Mouse (Mus musculus) lung, embryonic 16.5 days (tissue): ENCODE results near the gene Gsta3. TPM values are rescaled to one million over a fixed set of nuclear protein-coding genes. Genes with fewer than 3 reads are reported as not detected.
"Not testable (repeated sequence)": the region's sequence is repeated elsewhere in the genome, so short reads cannot be mapped to it uniquely, and the experiment has no call there.

Experiments
- ATAC-seq: fragments of 200-750 bp; cut with Nextera tagmentation; 2 replicates; pipeline ENCODE4 v1.8.0; 2017; ENCODE audit warnings: low read depth, mild to moderate bottlenecking, moderate library complexity
- H3K27ac ChIP-seq: fragments of 300-500 bp; sonication (generic); 2 replicates; pipeline ENCODE4 v1.5.1; 2014; ENCODE audit warnings: mild to moderate bottlenecking, control low read depth, low read length
- H3K27me3 ChIP-seq: fragments of 300-500 bp; sonication (generic); 2 replicates; pipeline ENCODE4 v1.6.1; 2014; ENCODE audit warnings: low read depth, low read length, mixed read lengths; ENCODE audit not compliant: control insufficient read depth, insufficient read depth
- H3K36me3 ChIP-seq: fragments of 300-500 bp; sonication (generic); 2 replicates; pipeline ENCODE4 v1.6.1; 2014; ENCODE audit warnings: low read length; ENCODE audit not compliant: control insufficient read depth, insufficient read depth
- H3K4me1 ChIP-seq: fragments of 300-500 bp; sonication (generic); replicated peaks from 2 replicates; pipeline ENCODE4 v1.6.1; 2014; ENCODE audit warnings: low read length, mixed read lengths; ENCODE audit not compliant: control insufficient read depth, insufficient read depth
- H3K4me2 ChIP-seq: fragments of 300-500 bp; sonication (generic); 2 replicates; pipeline ENCODE4 v1.6.1; 2014; ENCODE audit warnings: low read depth, low read length, control low read depth
- H3K4me3 ChIP-seq: fragments of 300-500 bp; sonication (generic); 2 replicates; pipeline ENCODE4 v1.5.1; 2014; ENCODE audit warnings: mild to moderate bottlenecking, low read length, control low read depth
- H3K9ac ChIP-seq: fragments of 300-500 bp; sonication (generic); 2 replicates; pipeline ENCODE4 v1.6.1; 2014; ENCODE audit warnings: low read length, control low read depth
- H3K9me3 ChIP-seq: fragments of 300-500 bp; sonication (generic); 2 replicates; pipeline ENCODE4 v1.6.1; 2016; ENCODE audit warnings: low read length; ENCODE audit not compliant: control insufficient read depth
- WGBS: fragments of 180-500 bp; shearing (Covaris S2); extraction: QIAGEN DNeasy Blood & Tissue Kit; methylation state at CpG from one replicate; pipeline ENCODE4 v1.1.7; 2014; 5-methylcytosine and 5-hydroxymethylcytosine counted together
- polyA plus RNA-seq: library from polyadenylated mRNA; unstranded; fragments of >200 nt; fragmentation: Nextera tagmentation; extraction: Ambion mirVana; gene quantifications from 2 replicates; pipeline ENCODE4 v1.2.1, GENCODE M21; 2015

Gene Gsta3
- polyA plus RNA-seq, 1 experiment from 2014 or later, result 2.5 TPM

- Histone ChIP-seq H3K4me3 (no peak overlapping the region), H3K27ac (no peak overlapping the region), H3K9me3 (no peaks in the 10 kb centered on the region), H3K9ac (no peak overlapping the region), H3K4me2 (no peak overlapping the region), H3K4me1 (no peaks in the 10 kb centered on the region; the same call in 1 of the 2 replicates), H3K36me3 (no peaks in the 10 kb centered on the region), H3K27me3 (no peaks in the 10 kb centered on the region)
- WGBS, result 39% methylated on average over 10 of the region's 10 CpGs
- ATAC-seq, result peak; percentile 26; the same call in 1 of the 2 replicates
Measured at GRCm38 (mm10) chr1:21252566-21253302, 12.3 kb downstream of the Gsta3 start.

- H3K4me1 ChIP-seq, result no peaks in the 10 kb centered on the region; the same call in 1 of the 2 replicates
- no peaks in the 10 kb centered on the region for H3K27me3 ChIP-seq
- H3K4me2 ChIP-seq, result no peak overlapping the region
- H3K36me3 ChIP-seq, result no peaks in the 10 kb centered on the region
- H3K9ac ChIP-seq, result no peak overlapping the region
- no peak overlapping the region for H3K4me3 ChIP-seq
- ATAC-seq, result no peak
- no peak overlapping the region for H3K27ac ChIP-seq
- whole genome bisulfite sequencing, result 59% methylated on average over 1 of the region's 1 CpGs
- no peaks in the 10 kb centered on the region for H3K9me3 ChIP-seq
Measured at GRCm38 (mm10) chr1:21253303-21253650, 12.9 kb downstream of the Gsta3 start.

GRCm38 (mm10) chr1:21253856-21254255 is 13.5 kb downstream of the Gsta3 start:
- ATAC-seq, result no peak
- no peaks in the 10 kb centered on the region for H3K27me3 ChIP-seq
- no peak overlapping the region for H3K9ac ChIP-seq
- H3K4me3 ChIP-seq, result no peak overlapping the region
- no peak overlapping the region for H3K27ac ChIP-seq
- WGBS, result 63% methylated on average over 4 of the region's 4 CpGs
- no peaks in the 10 kb centered on the region for H3K36me3 ChIP-seq
- H3K4me1 ChIP-seq, result no peaks in the 10 kb centered on the region; the same call in 1 of the 2 replicates
- H3K4me2 ChIP-seq, result no peak overlapping the region
- no peaks in the 10 kb centered on the region for H3K9me3 ChIP-seq

- Histone ChIP-seq H3K27ac (no peak overlapping the region), H3K4me3 (no peak overlapping the region), H3K9ac (no peak overlapping the region), H3K36me3 (no peaks in the 10 kb centered on the region), H3K4me1 (no peaks in the 10 kb centered on the region; the same call in 1 of the 2 replicates), H3K9me3 (no peaks in the 10 kb centered on the region), H3K27me3 (no peaks in the 10 kb centered on the region), H3K4me2 (no peak overlapping the region)
- WGBS, result 87% methylated on average over 7 of the region's 7 CpGs
- no peak for ATAC-seq
Measured at GRCm38 (mm10) chr1:21255625-21256345, 15.4 kb downstream of the Gsta3 start.

GRCm38 (mm10) chr1:21256391-21256790 is 16.0 kb downstream of the Gsta3 start:
- H3K4me1 ChIP-seq, result no peaks in the 10 kb centered on the region; the same call in 1 of the 2 replicates
- no peak overlapping the region for H3K9ac ChIP-seq
- no peak overlapping the region for H3K27ac ChIP-seq
- H3K27me3 ChIP-seq, result no peaks in the 10 kb centered on the region
- 66% methylated on average over 3 of the region's 3 CpGs for WGBS
- H3K4me3 ChIP-seq, result no peak overlapping the region
- no peak for ATAC-seq
- no peaks in the 10 kb centered on the region for H3K9me3 ChIP-seq
- H3K36me3 ChIP-seq, result no peaks in the 10 kb centered on the region
- H3K4me2 ChIP-seq, result no peak overlapping the region

GRCm38 (mm10) chr1:21256871-21257270 is 16.5 kb downstream of the Gsta3 start:
- WGBS, result 66% methylated on average over 5 of the region's 5 CpGs
- Histone ChIP-seq H3K36me3 (no peaks in the 10 kb centered on the region), H3K4me2 (no peak overlapping the region), H3K9ac (no peak overlapping the region), H3K4me3 (no peak overlapping the region), H3K27ac (no peak overlapping the region), H3K27me3 (no peaks in the 10 kb centered on the region), H3K9me3 (no peaks in the 10 kb centered on the region), H3K4me1 (no peaks in the 10 kb centered on the region; the same call in 1 of the 2 replicates)
- no peak for ATAC-seq

GRCm38 (mm10) chr1:21259981-21260380 is 19.6 kb downstream of the Gsta3 start:
- ATAC-seq, H3K4me2 ChIP-seq, H3K4me3 ChIP-seq, H3K9me3 ChIP-seq, H3K27ac ChIP-seq, H3K9ac ChIP-seq, H3K27me3 ChIP-seq, H3K4me1 ChIP-seq, H3K36me3 ChIP-seq: not testable (repeated sequence)
- 82% methylated on average over 8 of the region's 8 CpGs for WGBS

- 88% methylated on average over 5 of the region's 5 CpGs for whole genome bisulfite sequencing
- H3K4me3 ChIP-seq, result no peak overlapping the region
- no peak overlapping the region for H3K4me2 ChIP-seq
- H3K36me3 ChIP-seq, result no peaks in the 10 kb centered on the region
- H3K4me1 ChIP-seq, result no peaks in the 10 kb centered on the region
- H3K9ac ChIP-seq, result no peak overlapping the region
- no peaks in the 10 kb centered on the region for H3K9me3 ChIP-seq
- no peak for ATAC-seq
- no peaks in the 10 kb centered on the region for H3K27me3 ChIP-seq
- no peak overlapping the region for H3K27ac ChIP-seq
Measured at GRCm38 (mm10) chr1:21262401-21262800, 22.0 kb downstream of the Gsta3 start.

GRCm38 (mm10) chr1:21263986-21264385 is 23.6 kb downstream of the Gsta3 start:
- Histone ChIP-seq H3K4me1 (no peaks in the 10 kb centered on the region), H3K36me3 (no peaks in the 10 kb centered on the region), H3K27me3 (no peaks in the 10 kb centered on the region), H3K27ac (no peak overlapping the region), H3K9ac (no peak overlapping the region), H3K4me3 (no peak overlapping the region), H3K9me3 (no peaks in the 10 kb centered on the region), H3K4me2 (no peak overlapping the region)
- WGBS, result 66% methylated on average over 4 of the region's 4 CpGs
- ATAC-seq, result no peak
